Mouse (Mus musculus): ENCODE data around the gene Tmprss4. TPM values are rescaled to one million over a fixed set of nuclear protein-coding genes. Genes with fewer than 3 reads are reported as not detected.

Tmprss4 gene
- polyA plus RNA-seq, 1 experiment from 2014 or later = 45.2 TPM

DNA sequence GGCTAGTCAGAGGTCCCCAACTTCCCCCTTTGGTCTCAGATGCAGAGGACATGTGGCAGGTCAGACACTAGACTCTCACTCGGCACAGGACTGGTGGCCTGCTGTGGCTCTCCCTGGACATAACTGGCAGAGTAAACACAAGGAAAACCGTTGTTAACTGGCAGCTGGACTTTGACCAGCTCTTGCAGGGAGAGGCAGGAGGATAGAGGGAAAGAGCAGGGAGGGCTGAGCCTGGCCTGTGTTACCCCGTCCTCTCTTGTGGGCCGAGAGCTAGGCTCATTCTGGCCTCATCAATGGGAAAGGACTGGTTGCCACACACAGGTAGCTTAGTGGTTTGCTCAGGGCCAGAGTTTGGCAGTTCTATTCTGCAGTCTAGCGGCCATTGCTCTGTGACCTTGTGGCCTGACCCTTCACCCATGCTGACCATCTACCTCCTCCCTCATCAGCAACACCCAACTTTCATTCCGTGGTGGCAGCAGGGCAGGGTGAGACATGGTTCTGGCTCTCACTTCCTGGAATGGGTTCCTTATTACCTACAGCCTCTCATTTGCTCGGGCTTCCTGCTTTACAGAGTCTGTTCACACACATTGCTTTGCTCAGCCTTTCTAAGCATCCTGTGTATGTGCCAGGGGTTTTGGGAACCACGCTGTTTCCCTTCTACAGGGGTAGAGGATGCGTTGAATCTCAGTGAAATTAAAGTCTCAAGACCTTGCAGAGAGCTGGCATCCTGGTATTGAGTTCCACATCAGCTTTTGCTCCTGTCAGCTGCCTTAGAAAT lies 1.7 kb downstream of the Tmprss4 start:
- no peaks in the 10 kb centered on the region for H3K36me3 ChIP-seq (ENCODE audit: control insufficient read depth, insufficient read depth, low read length)
- ATAC-seq = peak; percentile 65
- H3K27me3 ChIP-seq (replicated peaks; ENCODE audit: control insufficient read depth, insufficient read depth, low read length) = no peaks in the 10 kb centered on the region
- H3K9ac ChIP-seq (ENCODE audit: low read depth, low read length) = peak overlapping the region; percentile 59
- peak overlapping the region; percentile 54 for H3K4me2 ChIP-seq (ENCODE audit: low read depth, low read length)
- peak overlapping the region; percentile 88 for H3K27ac ChIP-seq (ENCODE audit: low read length)
- peak overlapping the region; percentile 44 for H3K4me3 ChIP-seq (ENCODE audit: low read length)
- 49% methylated on average over 9 of the region's 9 CpGs for WGBS
- peaks cover 19% of the 10 kb centered on the region; the same call in 1 of the 2 replicates for H3K4me1 ChIP-seq (ENCODE audit: control insufficient read depth, insufficient read depth, low read length)
- no peaks in the 10 kb centered on the region for H3K9me3 ChIP-seq (ENCODE audit: control insufficient read depth, low read length)

DNA sequence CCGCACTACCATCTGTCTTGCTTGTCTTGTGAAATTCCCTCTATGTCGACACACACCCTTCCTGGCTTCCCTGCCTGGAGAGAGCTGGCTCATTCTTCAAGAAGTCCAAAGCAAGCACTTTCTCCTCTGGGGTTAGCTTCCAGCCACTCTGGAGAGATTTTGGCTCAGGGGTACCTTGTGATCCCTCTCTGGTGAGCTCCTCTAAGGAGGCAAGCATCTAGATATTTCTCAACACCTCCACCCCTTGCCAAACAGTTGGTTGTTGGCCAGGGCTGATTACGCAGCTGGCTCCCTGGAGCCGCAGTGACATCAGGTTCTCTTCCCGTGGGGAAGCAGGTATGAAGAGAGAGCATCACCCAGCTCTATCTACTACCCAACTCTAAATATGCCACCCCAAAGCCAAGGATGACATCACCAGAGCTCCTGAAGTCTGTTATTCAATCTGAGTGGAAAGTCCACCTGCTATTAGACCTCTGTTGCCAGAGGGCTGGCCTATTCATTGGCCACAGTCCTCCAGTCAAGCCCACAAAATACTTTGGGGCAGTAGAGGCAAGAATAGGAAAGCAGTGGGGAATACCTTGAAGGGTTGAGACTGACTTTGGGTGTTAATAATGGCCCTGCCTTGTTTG lies 2.5 kb downstream of the Tmprss4 start:
- Histone ChIP-seq H3K9ac (ENCODE audit: low read depth, low read length) (no peak overlapping the region), H3K4me1 (ENCODE audit: control insufficient read depth, insufficient read depth, low read length) (peaks cover 19% of the 10 kb centered on the region; the same call in 1 of the 2 replicates), H3K27ac (ENCODE audit: low read length) (peak overlapping the region; percentile 88; the same call in 1 of the 2 replicates), H3K4me3 (ENCODE audit: low read length) (no peak overlapping the region), H3K9me3 (ENCODE audit: control insufficient read depth, low read length) (no peaks in the 10 kb centered on the region), H3K4me2 (ENCODE audit: low read depth, low read length) (peak overlapping the region; percentile 29), H3K36me3 (ENCODE audit: control insufficient read depth, insufficient read depth, low read length) (no peaks in the 10 kb centered on the region), H3K27me3 (replicated peaks; ENCODE audit: control insufficient read depth, insufficient read depth, low read length) (no peaks in the 10 kb centered on the region)
- ATAC-seq = no peak
- WGBS = 73% methylated on average over 5 of the region's 5 CpGs

GRCm38 (mm10) chr9:45197549-45197948 lies 6.3 kb downstream of the Tmprss4 start:
- Histone ChIP-seq H3K9me3 (ENCODE audit: control insufficient read depth, low read length) (no peaks in the 10 kb centered on the region), H3K27ac (ENCODE audit: low read length) (0 out of 2 replicates have a peak overlapping the region, but pooled peaks have one; percentile 10), H3K4me3 (ENCODE audit: low read length) (no peak overlapping the region), H3K36me3 (ENCODE audit: control insufficient read depth, insufficient read depth, low read length) (no peaks in the 10 kb centered on the region), H3K27me3 (replicated peaks; ENCODE audit: control insufficient read depth, insufficient read depth, low read length) (no peaks in the 10 kb centered on the region), H3K4me2 (ENCODE audit: low read depth, low read length) (no peak overlapping the region), H3K9ac (ENCODE audit: low read depth, low read length) (no peak overlapping the region), H3K4me1 (ENCODE audit: control insufficient read depth, insufficient read depth, low read length) (peaks cover 16% of the 10 kb centered on the region; the same call in 1 of the 2 replicates)
- WGBS = 80% methylated on average over 5 of the region's 5 CpGs
- peak; percentile 26; the same call in 1 of the 2 replicates for ATAC-seq

DNA sequence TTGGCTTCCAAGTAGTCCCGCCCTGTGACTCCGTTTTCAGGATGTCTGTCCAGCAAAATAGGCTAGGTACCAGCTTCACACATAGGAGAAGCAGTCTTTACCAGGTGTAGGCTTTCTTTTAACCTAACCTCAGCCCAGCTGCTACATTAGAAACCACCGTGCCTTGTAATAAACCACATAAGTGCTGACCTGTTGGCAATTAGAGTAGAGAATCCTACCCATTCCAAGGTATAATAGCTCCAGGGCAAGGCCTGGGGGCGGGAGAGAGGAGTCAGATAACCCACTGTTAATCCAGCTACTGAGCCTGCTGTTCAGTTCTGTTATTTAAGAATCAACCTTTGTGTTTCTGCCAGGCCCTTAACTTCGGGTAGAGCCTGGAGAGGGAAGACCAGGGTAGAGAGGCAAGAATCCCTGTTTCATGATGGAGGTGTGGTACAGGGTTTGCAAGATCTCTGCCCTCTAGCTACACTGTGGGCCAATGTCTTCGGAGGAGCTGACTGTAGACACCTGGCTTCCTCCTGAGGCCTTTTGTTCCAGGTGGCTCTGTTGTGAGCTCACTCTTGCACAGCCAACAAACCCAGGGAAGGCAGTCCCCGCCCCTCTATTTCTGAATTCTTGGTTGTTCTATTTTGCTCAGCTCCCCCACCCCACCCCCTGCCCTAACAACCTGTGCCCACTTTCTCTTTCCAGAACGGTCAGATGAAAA lies 7.6 kb downstream of the Tmprss4 start:
- ATAC-seq = no peak
- Histone ChIP-seq H3K9ac (ENCODE audit: low read depth, low read length) (no peak overlapping the region), H3K27me3 (replicated peaks; ENCODE audit: control insufficient read depth, insufficient read depth, low read length) (no peaks in the 10 kb centered on the region), H3K9me3 (ENCODE audit: control insufficient read depth, low read length) (no peaks in the 10 kb centered on the region), H3K27ac (ENCODE audit: low read length) (no peak overlapping the region), H3K4me3 (ENCODE audit: low read length) (no peak overlapping the region), H3K4me1 (ENCODE audit: control insufficient read depth, insufficient read depth, low read length) (peaks cover 12% of the 10 kb centered on the region; the same call in 1 of the 2 replicates), H3K36me3 (ENCODE audit: control insufficient read depth, insufficient read depth, low read length) (no peaks in the 10 kb centered on the region), H3K4me2 (ENCODE audit: low read depth, low read length) (no peak overlapping the region)
- WGBS = 79% methylated on average over 8 of the region's 8 CpGs

GRCm38 (mm10) chr9:45195468-45195867 lies 8.4 kb downstream of the Tmprss4 start:
- no peak overlapping the region for H3K4me2 ChIP-seq (ENCODE audit: low read depth, low read length)
- no peak for ATAC-seq

GRCm38 (mm10) chr9:45189661-45190174 lies 14.2 kb downstream of the Tmprss4 start:
- H3K27ac ChIP-seq (ENCODE audit: low read length) = no peak overlapping the region
- no peak overlapping the region for H3K4me2 ChIP-seq (ENCODE audit: low read depth, low read length)
- H3K36me3 ChIP-seq (ENCODE audit: control insufficient read depth, insufficient read depth, low read length) = no peaks in the 10 kb centered on the region
- H3K4me3 ChIP-seq (ENCODE audit: low read length) = no peak overlapping the region
- no peak overlapping the region for H3K9ac ChIP-seq (ENCODE audit: low read depth, low read length)
- H3K27me3 ChIP-seq (replicated peaks; ENCODE audit: control insufficient read depth, insufficient read depth, low read length) = no peaks in the 10 kb centered on the region
- ATAC-seq = no peak
- H3K9me3 ChIP-seq (ENCODE audit: control insufficient read depth, low read length) = no peaks in the 10 kb centered on the region
- 78% methylated on average over 4 of the region's 4 CpGs for WGBS
- H3K4me1 ChIP-seq (ENCODE audit: control insufficient read depth, insufficient read depth, low read length) = no peaks in the 10 kb centered on the region

More at GRCm38 (mm10) chr9:45195468-45195867, 8.4 kb downstream of the Tmprss4 start:
- Histone ChIP-seq H3K36me3 (ENCODE audit: control insufficient read depth, insufficient read depth, low read length) (no peaks in the 10 kb centered on the region), H3K27ac (ENCODE audit: low read length) (no peak overlapping the region), H3K4me3 (ENCODE audit: low read length) (no peak overlapping the region), H3K4me1 (ENCODE audit: control insufficient read depth, insufficient read depth, low read length) (peaks cover 8% of the 10 kb centered on the region; the same call in 1 of the 2 replicates), H3K9ac (ENCODE audit: low read depth, low read length) (no peak overlapping the region), H3K27me3 (replicated peaks; ENCODE audit: control insufficient read depth, insufficient read depth, low read length) (no peaks in the 10 kb centered on the region), H3K9me3 (ENCODE audit: control insufficient read depth, low read length) (no peaks in the 10 kb centered on the region)
- WGBS = 70% methylated on average over 4 of the region's 4 CpGs

DNA sequence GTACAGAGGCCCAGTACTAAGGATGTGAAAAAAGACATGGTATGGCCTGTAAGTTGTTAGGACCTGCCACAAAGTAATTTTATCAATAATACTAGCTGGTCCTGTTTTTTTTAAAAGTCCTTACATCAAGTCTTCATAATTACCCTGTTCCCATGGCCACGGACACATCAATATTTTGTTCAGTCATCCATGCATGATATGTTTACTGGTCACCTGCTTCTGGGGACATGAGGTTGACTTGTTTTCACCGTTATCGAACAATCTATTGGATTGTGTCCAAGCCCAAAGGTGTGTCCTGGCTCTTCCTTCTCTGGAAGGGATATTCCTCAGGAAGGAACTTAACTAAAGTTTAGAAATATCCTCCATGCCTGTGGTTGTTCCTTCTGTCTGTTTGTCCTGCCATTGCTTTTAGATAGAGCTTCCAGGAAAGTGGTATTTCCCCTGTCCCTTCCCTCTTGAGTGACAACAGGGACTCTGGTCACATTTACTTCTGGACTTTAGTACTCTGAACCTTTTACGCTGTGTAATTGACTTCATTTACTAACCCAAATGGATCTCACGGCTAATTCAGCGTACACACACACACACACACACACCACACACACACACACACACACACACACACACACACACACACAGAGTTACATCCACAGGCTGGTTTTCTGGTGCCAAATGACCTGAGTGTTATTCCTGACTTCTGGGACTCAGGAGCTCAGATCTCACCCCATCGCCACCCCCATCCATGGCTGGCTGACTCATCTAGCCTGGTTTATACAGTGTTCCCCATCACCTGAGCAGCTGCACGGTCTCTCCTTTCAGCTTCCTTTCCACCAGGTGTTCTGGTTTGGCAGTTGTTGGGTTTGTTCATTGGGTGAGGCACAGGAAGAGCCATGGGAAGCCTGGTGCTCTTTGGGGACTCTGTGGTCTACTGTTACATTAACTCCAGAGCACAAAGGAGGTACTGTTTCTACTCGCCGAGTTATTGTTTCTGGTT lies 15.0 kb downstream of the Tmprss4 start:
- H3K4me3 ChIP-seq (ENCODE audit: low read length) = no peak overlapping the region
- no peak overlapping the region for H3K4me2 ChIP-seq (ENCODE audit: low read depth, low read length)
- no peaks in the 10 kb centered on the region for H3K4me1 ChIP-seq (ENCODE audit: control insufficient read depth, insufficient read depth, low read length)
- peak; percentile 75 for ATAC-seq
- H3K27ac ChIP-seq (ENCODE audit: low read length) = peak overlapping the region; percentile 17; the same call in 1 of the 2 replicates
- no peaks in the 10 kb centered on the region for H3K9me3 ChIP-seq (ENCODE audit: control insufficient read depth, low read length)
- H3K27me3 ChIP-seq (replicated peaks; ENCODE audit: control insufficient read depth, insufficient read depth, low read length) = no peaks in the 10 kb centered on the region
- WGBS = 79% methylated on average over 10 of the region's 10 CpGs
- no peaks in the 10 kb centered on the region for H3K36me3 ChIP-seq (ENCODE audit: control insufficient read depth, insufficient read depth, low read length)
- H3K9ac ChIP-seq (ENCODE audit: low read depth, low read length) = no peak overlapping the region

- Histone ChIP-seq H3K9ac (ENCODE audit: low read depth, low read length) (no peak overlapping the region), H3K4me1 (ENCODE audit: control insufficient read depth, insufficient read depth, low read length) (peaks cover 5% of the 10 kb centered on the region; the same call in 1 of the 2 replicates), H3K9me3 (ENCODE audit: control insufficient read depth, low read length) (no peaks in the 10 kb centered on the region), H3K4me2 (ENCODE audit: low read depth, low read length) (no peak overlapping the region), H3K4me3 (ENCODE audit: low read length) (no peak overlapping the region), H3K36me3 (ENCODE audit: control insufficient read depth, insufficient read depth, low read length) (no peaks in the 10 kb centered on the region), H3K27me3 (replicated peaks; ENCODE audit: control insufficient read depth, insufficient read depth, low read length) (no peaks in the 10 kb centered on the region), H3K27ac (ENCODE audit: low read length) (no peak overlapping the region)
- 77% methylated on average over 4 of the region's 4 CpGs for whole genome bisulfite sequencing
- ATAC-seq = no peak
Observed at GRCm38 (mm10) chr9:45185250-45185649, 18.6 kb downstream of the Tmprss4 start.
